8 mouse cellular contexts compared by ENCODE assay signal in genomic region chrX:137038000-137038483, GRCm38 (mm10). TPM values are rescaled to one million over a fixed set of nuclear protein-coding genes. Genes with fewer than 3 reads are reported as not detected.
DNase-seq lines count a peak whose midpoint lies in the region; ATAC-seq and TF ChIP-seq lines count a peak whose summit lies in the region.

Gene Slc25a53 (minus strand): TSS chrX:137038302.

- TF ChIP-seq POLR2A in liver, adult 2 months (IDR thresholded peaks at IDR 0.05; ENCODE audit: extremely low read depth, insufficient read depth, low read length): no peak

- WGBS in heart, embryonic 12.5 days: 15% methylated on average over 31 of the region's 31 CpGs
- WGBS in kidney, embryonic 16.5 days: 27% methylated on average over 31 of the region's 31 CpGs
- 0% methylated on average over 31 of the region's 31 CpGs for WGBS in liver, adult 2 months

- H3K4me3 ChIP-seq in erythroblast, embryonic 14.5 days (replicated peaks): peak within 1 kb of the TSS; percentile 81
- H3K4me3 ChIP-seq in heart, embryonic 12.5 days: peak within 1 kb of the TSS; percentile 59
- peak within 1 kb of the TSS; percentile 60 for H3K4me3 ChIP-seq in kidney, embryonic 16.5 days (ENCODE audit: low read length)
- peak within 1 kb of the TSS; percentile 66 for H3K4me3 ChIP-seq in liver, adult 2 months (ENCODE audit: insufficient read depth, low read depth, low read length)

- no peaks in the 10 kb centered on the region for H3K36me3 ChIP-seq in erythroblast, embryonic 14.5 days (ENCODE audit: control insufficient read depth)
- no peaks in the 10 kb centered on the region for H3K36me3 ChIP-seq in heart, embryonic 12.5 days
- H3K36me3 ChIP-seq in kidney, embryonic 16.5 days (ENCODE audit: insufficient read depth, low read length): no peaks in the 10 kb centered on the region
- H3K36me3 ChIP-seq in liver, adult 2 months (ENCODE audit: control insufficient read depth, insufficient read depth, low read length): no peaks in the 10 kb centered on the region

- DNase-seq in CD4-positive, CD25-positive, alpha-beta regulatory T cell, adult 2 months (ENCODE audit: low read depth, low spot score): peak; percentile 87
- DNase-seq in brain, embryonic 18.5 days (ENCODE audit: low read depth, low spot score): peak; percentile 68
- peak; percentile 63 for DNase-seq in liver, adult 2 months (ENCODE audit: extremely low read depth, low read depth, low spot score)
- DNase-seq in spleen, postnatal 36 days (ENCODE audit: low spot score in 2 of 2): peak; percentile 71 to 72

- H3K4me1 ChIP-seq in erythroblast, embryonic 14.5 days (ENCODE audit: control insufficient read depth): peaks cover 5% of the 10 kb centered on the region
- H3K4me1 ChIP-seq in heart, embryonic 12.5 days (replicated peaks): no peaks in the 10 kb centered on the region
- H3K4me1 ChIP-seq in kidney, embryonic 16.5 days (ENCODE audit: insufficient read depth, low read length): peaks cover 5% of the 10 kb centered on the region; the same call in 1 of the 2 replicates
- H3K4me1 ChIP-seq in liver, adult 2 months (ENCODE audit: control insufficient read depth, insufficient read depth, low read length): no peaks in the 10 kb centered on the region; the same call in 1 of the 2 replicates

- no peaks in the 10 kb centered on the region for H3K27me3 ChIP-seq in erythroblast, embryonic 14.5 days (ENCODE audit: control insufficient read depth)
- no peaks in the 10 kb centered on the region for H3K27me3 ChIP-seq in heart, embryonic 12.5 days (replicated peaks)
- H3K27me3 ChIP-seq in kidney, embryonic 16.5 days (ENCODE audit: insufficient read depth, low read length): no peaks in the 10 kb centered on the region; the same call in 1 of the 2 replicates
- no peaks in the 10 kb centered on the region for H3K27me3 ChIP-seq in liver, adult 2 months (ENCODE audit: control insufficient read depth, insufficient read depth, low read length)

- no peaks in the 10 kb centered on the region for H3K79me2 ChIP-seq in liver, adult 2 months (ENCODE audit: control insufficient read depth, insufficient read depth, low read length)

- TF ChIP-seq CTCF in liver, adult 2 months (IDR thresholded peaks at IDR 0.05; ENCODE audit: low read depth, low read length): no peak

- no peaks in the 10 kb centered on the region for H3K9me3 ChIP-seq in erythroblast, embryonic 14.5 days (ENCODE audit: control insufficient read depth, low read length)
- no peaks in the 10 kb centered on the region for H3K9me3 ChIP-seq in heart, embryonic 12.5 days (replicated peaks)
- no peaks in the 10 kb centered on the region for H3K9me3 ChIP-seq in kidney, embryonic 16.5 days (ENCODE audit: low read length)

- peak within 1 kb of the TSS; percentile 83 for H3K27ac ChIP-seq in heart, embryonic 12.5 days (ENCODE audit: poor library complexity, severe bottlenecking)
- H3K27ac ChIP-seq in kidney, embryonic 16.5 days (ENCODE audit: low read length): peak within 1 kb of the TSS; percentile 81
- H3K27ac ChIP-seq in liver, adult 2 months (replicated peaks; ENCODE audit: insufficient read depth, low read depth, low read length): peak within 1 kb of the TSS; percentile 69

- ATAC-seq in heart, embryonic 12.5 days (ENCODE audit: insufficient number of reproducible peaks, low FRiP score): peak; percentile 87
- ATAC-seq in kidney, embryonic 16.5 days (ENCODE audit: low FRiP score, low TSS enrichment): peak; percentile 97
- ATAC-seq in monocyte, adult 5-6 weeks (replicated peaks; ENCODE audit: insufficient number of reproducible peaks, low FRiP score, low TSS enrichment, poor library complexity, severe bottlenecking): peak; percentile 87

- peak within 1 kb of the TSS; percentile 77 for H3K4me2 ChIP-seq in heart, embryonic 12.5 days
- peak within 1 kb of the TSS; percentile 59 for H3K4me2 ChIP-seq in kidney, embryonic 16.5 days (replicated peaks; ENCODE audit: low read depth, low read length)

- H3K9ac ChIP-seq in heart, embryonic 12.5 days: peak within 1 kb of the TSS; percentile 74
- peak within 1 kb of the TSS; percentile 73 for H3K9ac ChIP-seq in kidney, embryonic 16.5 days (replicated peaks; ENCODE audit: low read length)
- H3K9ac ChIP-seq in liver, adult 2 months (ENCODE audit: low read depth, low read length): peak within 1 kb of the TSS; percentile 67

RNA-seq across cellular contexts. Expression of gene Slc25a53, which starts in this region (rescaled TPM):
- not detected in 2 replicates for polyA plus RNA-seq in erythroblast, embryonic 14.5 days (2012)
- 5.1 and 5.4 TPM in 2 replicates for polyA plus RNA-seq in heart, embryonic 12.5 days (2016; fragmentation: Nextera tagmentation; extraction: Ambion mirVana)
- polyA plus RNA-seq in kidney, embryonic 16.5 days (2015; fragmentation: Nextera tagmentation; extraction: Ambion mirVana): 11.3 and 12.9 TPM in 2 replicates
- 1.5 and 1.6 TPM in 2 replicates for total RNA-seq in liver, adult 2 months (2014; rRNA removed)
- 0.81 and 0.92 TPM in 2 replicates for polyA plus RNA-seq in liver, adult 2 months (2012; rRNA removed)
- total RNA-seq in monocyte, adult 5-6 weeks (2017): 8.0 to 25.4 TPM (median 13.1 TPM) in 3 replicates

Comparison
In these comparisons a context has a peak if more than half of its experiments do, and no peak if none do; other contexts are left out.
1. Peak in every context shown above with its lines: DNase-seq, ATAC-seq, H3K4me3 ChIP-seq and H3K27ac ChIP-seq.